Mouse (Mus musculus): Measurements from ENCODE around the gene Rgl1.
"Not testable (repeated sequence)": the region's sequence is repeated elsewhere in the genome, so short reads cannot be mapped to it uniquely, and the experiment has no call there.

Gene Rgl1

GRCm38 (mm10) chr1:152785446-152785845 lies 19.3 kb upstream of the Rgl1 start:
- DNase-seq (ENCODE audit: low spot score in 2 of 2), result not testable (repeated sequence)

DNA sequence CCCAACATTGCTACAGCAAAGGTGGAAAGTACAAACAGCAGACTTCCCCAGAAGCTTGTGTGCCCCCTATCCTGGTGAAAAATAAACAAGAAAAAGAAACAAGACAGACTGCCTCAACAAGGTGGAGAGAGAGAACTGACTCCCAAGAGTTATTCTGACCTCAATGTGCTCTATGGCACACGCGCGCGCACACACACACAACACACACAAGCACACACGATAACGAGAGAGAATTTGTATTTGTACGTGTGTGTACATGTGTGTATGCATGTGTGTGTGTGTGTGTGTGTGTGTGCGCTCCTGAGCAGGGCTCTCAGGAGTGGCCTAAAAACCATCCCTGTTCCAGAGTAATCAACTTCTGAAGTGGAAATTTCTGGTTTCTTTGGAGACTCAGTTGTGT lies 18.5 kb upstream of the Rgl1 start:
- DNase-seq (ENCODE audit: low spot score in 2 of 2), result no peak

DNA sequence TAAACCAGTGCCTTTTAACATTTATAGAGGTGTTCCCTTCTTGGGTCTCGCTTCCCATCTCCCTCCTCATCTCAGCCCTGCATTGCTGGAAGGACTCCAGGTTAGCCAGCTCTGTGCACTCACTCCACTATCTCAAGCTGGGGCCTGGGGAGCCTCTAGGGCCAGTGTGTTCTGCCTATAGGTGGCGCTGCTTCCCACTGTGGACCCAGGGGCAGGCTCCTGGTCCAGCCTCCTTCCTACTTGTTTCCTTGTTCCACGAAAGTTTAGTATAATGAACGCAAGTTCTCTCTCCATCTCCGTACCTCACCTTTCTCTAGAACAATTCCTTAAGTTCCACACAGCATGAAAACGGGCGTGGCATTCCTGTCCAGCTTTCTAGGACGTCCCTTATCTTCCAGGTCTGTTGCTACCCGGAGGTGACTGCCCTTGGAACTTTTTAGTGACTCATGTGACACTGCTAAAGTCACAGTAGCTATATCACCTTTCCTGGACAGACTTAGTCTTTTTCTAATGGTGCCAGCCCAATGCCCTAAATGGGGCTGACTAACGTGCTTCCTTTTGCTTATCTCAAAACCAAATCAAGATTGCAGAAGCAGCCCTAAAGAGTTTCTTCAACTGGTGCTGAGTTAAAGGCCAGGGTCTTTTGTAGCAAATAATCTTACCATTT lies 13.1 kb upstream of the Rgl1 start:
- DNase-seq (ENCODE audit: low spot score in 2 of 2), result peak; percentile 59 to 69

- not testable (repeated sequence) for DNase-seq (ENCODE audit: low spot score in 2 of 2)
These were observed 8.4 kb upstream of the Rgl1 start for GRCm38 (mm10) chr1:152774601-152775000.

DNA sequence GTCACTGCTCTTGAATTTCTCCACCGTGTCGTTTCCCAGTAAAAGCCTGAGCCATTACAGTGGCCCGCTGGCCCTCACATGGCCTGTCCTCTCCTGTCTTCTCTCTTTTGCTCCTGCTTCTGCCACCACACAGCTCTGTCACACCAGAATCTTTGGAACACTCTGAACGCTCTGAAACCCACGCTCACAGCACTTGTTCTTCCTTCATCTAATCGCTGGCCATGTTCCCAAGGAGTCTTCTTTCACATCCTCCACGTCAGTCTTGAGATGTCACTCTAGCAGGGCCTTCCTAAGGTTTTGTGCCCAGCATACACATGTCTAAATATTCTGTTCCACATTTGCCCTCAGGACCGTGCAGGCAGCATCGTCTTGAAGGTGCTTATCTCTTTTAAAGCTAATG lies 4.9 kb upstream of the Rgl1 start:
- DNase-seq (ENCODE audit: low spot score in 2 of 2), result no peak

DNA sequence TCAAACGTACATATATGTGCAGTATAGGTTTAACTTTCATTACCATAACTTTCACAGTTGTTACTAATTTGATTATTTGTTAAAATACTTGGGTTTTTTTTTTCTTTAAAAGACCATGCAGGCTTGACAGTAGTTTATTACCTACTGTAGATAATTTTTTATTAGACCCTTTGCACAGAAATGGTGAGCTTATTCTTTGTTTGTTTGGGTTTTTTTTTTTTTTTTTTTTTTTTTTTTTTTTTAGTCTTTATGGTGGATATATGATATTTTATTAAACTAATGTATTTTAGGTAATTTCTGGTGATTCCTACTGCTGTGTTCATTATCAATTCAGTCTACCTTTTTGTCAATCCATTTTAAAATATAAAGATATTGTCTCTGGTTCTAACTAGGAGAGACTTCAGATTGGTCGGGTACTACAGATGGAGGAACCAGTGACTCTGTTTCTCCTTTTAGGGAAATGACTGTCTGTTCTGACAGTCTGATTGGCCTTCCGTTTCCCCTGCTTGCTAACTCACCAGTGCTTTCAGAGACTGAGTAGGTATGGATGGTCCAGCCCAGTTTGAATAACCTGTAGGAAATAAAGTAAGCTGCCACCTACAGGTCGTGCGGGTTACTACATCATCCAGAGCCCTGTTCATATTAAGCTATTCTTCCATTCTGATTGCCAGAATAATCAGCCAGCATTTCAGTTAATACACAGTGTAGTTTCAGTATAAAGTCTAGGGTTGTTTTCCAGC lies 1.8 kb upstream of the Rgl1 start:
- peak; percentile 78 to 91 for DNase-seq (ENCODE audit: low spot score in 2 of 2)

- DNase-seq (ENCODE audit: low spot score in 2 of 2), result no peak
These were observed 925 bp upstream of the Rgl1 start for GRCm38 (mm10) chr1:152766804-152767748.

GRCm38 (mm10) chr1:152761791-152762190 lies 4.4 kb downstream of the Rgl1 start:
- no peak for DNase-seq (ENCODE audit: low spot score in 2 of 2)

DNA sequence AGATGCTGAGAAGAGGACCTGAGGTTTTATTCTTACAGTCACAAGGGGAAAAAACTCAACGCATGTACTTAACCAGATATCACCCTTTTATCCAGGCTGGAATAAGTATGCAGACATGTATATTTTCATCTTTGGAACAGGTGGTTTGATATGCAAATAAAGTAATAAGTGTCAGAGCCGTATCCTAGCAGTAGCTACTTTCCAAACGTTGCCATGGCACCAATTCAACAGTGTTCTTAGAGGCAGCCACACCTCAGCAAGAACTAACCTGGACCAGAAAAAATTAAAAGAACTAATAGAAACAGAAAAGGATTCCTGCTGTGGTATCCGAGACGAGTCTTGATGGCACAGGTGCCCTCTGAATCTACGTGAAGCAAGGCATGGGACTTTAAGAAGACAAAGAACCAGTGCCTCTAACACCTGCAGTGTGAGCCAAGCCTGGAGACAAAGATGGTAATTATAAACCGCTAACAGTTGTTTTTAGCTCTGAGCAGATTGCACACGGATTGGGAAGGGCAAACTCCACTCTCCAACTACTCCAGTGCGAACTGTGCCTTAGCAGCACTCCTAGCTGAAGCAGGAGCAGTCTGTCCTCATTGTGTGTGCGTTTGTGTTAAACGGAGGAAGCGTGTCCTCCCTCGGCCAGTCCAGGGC lies 15.7 kb downstream of the Rgl1 start, which contains the start of gene Apobec4:
Gene Apobec4 (plus strand): TSS at position 240 of the 654 bp plus-strand sequence.
- peak in 1 of 2 experiments; percentile 52 for DNase-seq (ENCODE audit: low spot score in 2 of 2)

DNA sequence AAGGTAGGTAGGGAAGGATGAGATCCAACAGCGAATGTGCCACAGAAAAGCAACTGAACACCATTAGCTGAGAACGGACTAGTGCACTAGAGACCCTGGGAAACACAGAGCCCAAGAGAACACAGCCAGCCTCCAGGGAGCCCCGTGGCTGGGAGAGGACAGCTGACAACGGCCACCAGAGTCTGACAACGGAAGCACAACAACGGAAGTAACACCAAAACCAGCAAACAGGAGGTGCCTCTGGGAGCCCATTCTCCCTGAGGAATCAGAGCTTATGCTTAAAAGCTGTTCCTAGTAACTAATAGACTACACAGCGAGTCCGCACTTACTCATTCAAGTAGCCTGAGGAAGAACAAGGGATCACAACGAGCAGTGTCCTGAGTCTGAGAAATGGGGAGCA lies 16.9 kb downstream of the Rgl1 start:
- no peak for DNase-seq (ENCODE audit: low spot score in 2 of 2)

- peak; percentile 76 to 88 for DNase-seq (ENCODE audit: low spot score in 2 of 2)
These were observed 19.7 kb downstream of the Rgl1 start for GRCm38 (mm10) chr1:152746426-152746825.

GRCm38 (mm10) chr1:152743095-152743826 lies 22.9 kb downstream of the Rgl1 start:
- no peak for DNase-seq (ENCODE audit: low spot score in 2 of 2)

- no peak for DNase-seq (ENCODE audit: low spot score in 2 of 2)
These were observed 26.8 kb downstream of the Rgl1 start for GRCm38 (mm10) chr1:152739374-152739773.

- no peak for DNase-seq (ENCODE audit: low spot score in 2 of 2)
These were observed 27.4 kb downstream of the Rgl1 start for GRCm38 (mm10) chr1:152738793-152739192.

DNA sequence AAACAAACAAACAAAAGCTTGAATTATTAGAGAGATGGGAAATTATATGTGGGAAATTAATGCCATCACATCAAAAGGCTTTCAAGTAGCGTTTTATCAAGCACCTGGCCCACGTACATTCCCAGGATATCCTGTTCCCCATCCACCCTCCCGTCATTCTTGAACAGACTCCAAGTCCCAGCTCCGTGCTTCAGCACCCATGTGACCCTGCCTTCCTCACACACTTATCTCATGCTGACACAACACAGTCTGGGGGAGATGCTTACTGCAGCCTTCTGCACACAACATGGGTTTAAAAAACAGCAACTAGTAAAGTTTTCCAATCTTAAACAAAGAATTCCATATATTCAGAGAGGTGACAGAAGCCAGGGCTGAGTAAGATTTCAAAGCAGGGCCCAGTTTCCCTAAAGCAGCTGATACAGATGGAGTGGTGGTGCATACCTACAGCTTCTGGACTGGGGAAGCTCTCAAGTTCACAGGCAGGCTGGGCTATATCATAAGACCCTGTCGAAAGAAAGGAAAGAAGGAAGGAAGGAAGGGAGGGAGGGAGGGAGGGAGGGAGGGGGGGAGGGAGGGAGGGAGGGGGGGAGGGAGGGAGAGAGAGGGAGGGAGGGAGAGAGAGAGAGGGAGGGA lies 38.4 kb downstream of the Rgl1 start:
- DNase-seq (ENCODE audit: low spot score in 2 of 2), result no peak

DNA sequence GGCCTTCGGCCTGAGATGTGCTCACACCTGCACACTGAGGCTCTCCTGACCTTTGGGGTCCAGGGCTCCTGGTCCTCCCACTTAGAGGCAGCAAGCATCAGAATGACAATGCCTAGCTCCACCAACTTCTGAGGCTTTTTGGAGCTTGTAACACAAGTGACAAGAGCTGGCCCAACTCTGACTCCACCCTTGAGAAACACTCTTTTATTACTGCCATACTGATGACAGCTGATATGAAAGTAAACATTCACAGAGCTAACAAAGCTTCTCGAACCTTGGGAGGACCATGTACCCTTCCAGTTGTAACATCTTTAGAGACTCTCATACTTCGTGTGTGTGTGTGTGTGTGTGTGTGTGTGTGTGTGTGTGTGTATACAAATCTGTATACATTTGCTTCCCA lies 40.1 kb downstream of the Rgl1 start:
- DNase-seq (ENCODE audit: low spot score in 2 of 2), result no peak

GRCm38 (mm10) chr1:152724286-152724685 lies 41.9 kb downstream of the Rgl1 start:
- DNase-seq (ENCODE audit: low spot score in 2 of 2), result no peak

DNA sequence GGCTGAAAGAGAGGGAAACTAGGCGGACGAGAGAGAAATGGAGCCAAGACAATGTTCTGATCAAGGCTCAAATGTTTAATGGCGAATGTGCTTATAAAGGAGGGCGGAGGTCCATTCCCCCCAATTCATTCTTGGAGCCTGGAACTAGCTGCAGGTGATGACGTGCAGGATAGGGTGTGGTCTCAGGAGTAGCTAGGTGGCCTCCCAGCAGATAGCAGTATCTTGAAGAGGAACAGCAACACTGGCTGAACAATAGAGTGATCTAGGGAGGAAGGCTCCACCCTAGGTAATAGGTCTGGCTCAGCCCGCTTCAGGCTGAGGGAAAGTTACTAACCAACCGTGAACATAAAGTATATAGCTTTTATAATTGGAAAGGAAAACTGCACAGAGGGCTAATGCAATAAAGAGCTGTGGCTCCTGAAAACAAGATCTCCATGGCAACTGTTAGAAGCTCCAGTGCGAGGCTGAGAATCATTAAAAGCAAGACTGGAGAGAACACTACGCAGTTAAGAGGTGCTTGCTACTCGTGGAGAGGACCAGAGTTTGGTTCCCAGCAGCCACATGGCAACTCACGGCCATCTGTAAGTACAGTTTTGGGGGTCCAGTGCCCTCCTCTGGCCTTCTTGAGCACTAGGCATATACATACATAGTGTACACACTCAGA lies 44.5 kb downstream of the Rgl1 start:
- DNase-seq (ENCODE audit: low spot score in 2 of 2), result no peak

- DNase-seq (ENCODE audit: low spot score in 2 of 2), result no peak
These were observed 45.2 kb downstream of the Rgl1 start for GRCm38 (mm10) chr1:152720969-152721368.

- DNase-seq (ENCODE audit: low spot score in 2 of 2), result no peak
These were observed 48.0 kb downstream of the Rgl1 start for GRCm38 (mm10) chr1:152718200-152718599.

All from frontal cortex, postnatal 36 days (tissue).